Mouse (Mus musculus) CD4-positive, CD25-positive, alpha-beta regulatory T cell, adult 2 months (primary cell): ENCODE results near the gene Fancd2os.

Source experiments
- DNase-seq: peaks from one replicate; pipeline ENCODE4 v3.0.0-alpha.2; 2012; ENCODE audit warnings: low read depth, low spot score

Fancd2os gene

DNA sequence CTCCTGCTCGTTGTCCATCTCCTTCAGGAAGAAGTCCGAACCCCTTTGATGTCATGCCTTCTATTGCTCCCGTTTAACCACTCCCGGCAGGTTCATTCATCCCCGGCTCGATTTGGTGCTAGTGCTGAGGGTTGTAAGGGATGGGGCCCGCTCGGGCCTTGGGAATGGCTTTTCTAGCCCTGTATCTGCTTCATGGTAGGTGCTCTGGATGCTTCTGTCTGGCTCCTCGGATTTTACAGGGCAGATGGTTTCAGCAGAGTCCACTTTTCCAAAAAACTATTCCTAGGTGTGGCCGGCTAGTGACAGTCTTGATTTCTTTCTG is 4.7 kb upstream of the Fancd2os start:
- no peak for DNase-seq

GRCm38 (mm10) chr6:113604432-113605223 is 4.1 kb upstream of the Fancd2os start, which contains the start of gene Brk1:
Gene Brk1 (plus strand): TSS chr6:113604772.
- peak; percentile 94 for DNase-seq

- no peak for DNase-seq
Observed at GRCm38 (mm10) chr6:113603993-113604392, 3.5 kb upstream of the Fancd2os start.

GRCm38 (mm10) chr6:113602821-113603220 is 2.3 kb upstream of the Fancd2os start:
- peak; percentile 8 for DNase-seq

- DNase-seq: no peak
Observed at GRCm38 (mm10) chr6:113599833-113600232, 682 bp downstream of the Fancd2os start.

DNA sequence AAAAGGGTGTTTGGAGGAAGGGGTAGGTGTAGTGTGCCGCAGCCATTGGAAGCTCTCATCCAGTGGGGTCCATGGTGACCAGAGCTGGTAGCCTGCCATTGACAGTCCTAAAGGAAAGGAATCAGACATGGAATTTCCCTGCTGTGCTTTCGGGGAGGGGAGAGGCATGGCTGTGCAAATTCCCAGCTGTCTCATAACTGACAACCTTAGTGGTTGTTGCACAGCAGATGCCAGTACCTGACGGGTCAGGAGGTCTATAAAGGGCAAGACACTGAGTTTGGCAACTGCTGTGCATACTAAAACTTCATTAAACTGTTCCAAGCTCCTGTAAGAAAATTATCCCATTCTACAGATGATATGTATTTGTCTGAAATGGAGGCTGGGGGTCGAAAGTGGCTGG is 2.6 kb downstream of the Fancd2os start:
- DNase-seq: no peak

DNA sequence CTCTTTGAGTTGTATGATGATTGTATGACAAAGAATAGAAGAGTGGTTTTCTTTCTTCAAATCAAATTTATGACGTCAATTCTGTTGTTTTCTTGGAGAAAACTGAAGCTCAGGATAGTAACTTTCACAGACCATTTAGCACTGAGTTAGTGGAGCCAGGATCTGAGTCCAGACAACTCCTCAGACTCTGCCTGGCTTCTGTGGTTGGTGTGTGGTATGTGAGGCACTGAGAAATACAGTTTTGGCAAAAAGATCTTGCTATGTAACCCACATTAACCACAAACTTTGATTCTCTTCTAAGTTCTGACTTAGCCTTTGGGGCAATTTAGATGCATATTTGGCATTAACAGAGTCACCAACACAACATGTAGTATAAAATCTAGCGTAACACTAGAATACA is 7.9 kb downstream of the Fancd2os start:
- DNase-seq: no peak

- DNase-seq: no peak
Observed at GRCm38 (mm10) chr6:113586466-113587183, 13.9 kb downstream of the Fancd2os start.

DNA sequence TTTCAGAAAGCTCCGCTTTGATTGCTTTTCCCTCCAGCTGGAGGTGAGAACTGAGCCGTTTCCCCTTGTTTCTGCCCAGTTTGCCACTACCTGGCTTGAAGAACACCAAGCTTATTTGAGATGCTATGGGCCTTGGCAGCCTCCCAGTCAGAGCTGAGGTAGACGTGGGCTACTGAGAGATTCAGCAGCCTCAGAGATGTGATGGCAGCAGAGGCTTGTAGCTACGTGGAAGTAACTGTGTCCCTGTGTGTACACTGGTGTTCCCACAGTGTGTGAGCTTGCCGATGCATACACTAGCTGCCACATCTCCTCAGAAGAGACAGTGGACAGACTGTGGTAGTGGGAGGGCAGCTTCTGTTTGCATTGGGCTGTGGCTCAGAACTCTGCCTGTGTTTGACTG is 15.4 kb downstream of the Fancd2os start:
- DNase-seq: no peak

DNA sequence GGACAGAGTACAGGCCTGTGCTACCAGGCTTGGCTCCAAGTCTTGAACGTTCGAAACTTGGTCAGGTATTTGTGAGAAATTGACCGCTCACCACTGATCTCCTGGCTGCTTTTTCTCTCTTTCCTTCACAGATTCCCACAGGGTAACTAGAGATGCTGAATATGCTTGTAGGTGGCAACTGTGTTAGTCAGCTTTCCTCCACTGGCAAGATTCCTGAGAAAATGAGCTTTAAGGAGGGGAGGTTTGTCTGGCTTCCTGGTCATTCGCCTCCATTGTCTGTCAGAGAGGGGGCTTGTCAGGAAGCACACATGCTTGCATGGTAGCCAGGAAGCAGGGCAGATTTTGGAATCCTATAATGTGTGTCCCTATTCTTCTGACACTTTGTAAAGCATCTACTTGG is 17.5 kb downstream of the Fancd2os start:
- DNase-seq: no peak

DNA sequence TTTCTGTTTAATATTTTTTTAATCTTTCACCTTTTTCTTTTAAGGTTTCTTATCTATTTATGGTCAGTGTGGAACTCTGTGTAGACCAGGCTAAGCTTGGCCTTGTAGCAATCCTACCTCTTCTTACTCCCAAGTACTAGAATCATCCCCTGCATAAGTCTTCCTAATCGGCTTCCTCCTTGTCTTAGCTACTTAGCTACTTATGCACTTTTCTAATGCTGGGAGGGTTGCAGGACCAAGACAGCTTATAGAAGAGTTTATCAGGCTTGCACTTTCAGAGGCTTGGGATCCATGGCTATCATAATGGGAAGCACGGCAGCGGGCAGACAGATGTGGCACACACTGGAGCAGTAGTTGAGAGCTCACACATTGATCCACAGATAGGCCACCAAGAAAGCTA is 21.2 kb downstream of the Fancd2os start:
- no peak for DNase-seq

DNA sequence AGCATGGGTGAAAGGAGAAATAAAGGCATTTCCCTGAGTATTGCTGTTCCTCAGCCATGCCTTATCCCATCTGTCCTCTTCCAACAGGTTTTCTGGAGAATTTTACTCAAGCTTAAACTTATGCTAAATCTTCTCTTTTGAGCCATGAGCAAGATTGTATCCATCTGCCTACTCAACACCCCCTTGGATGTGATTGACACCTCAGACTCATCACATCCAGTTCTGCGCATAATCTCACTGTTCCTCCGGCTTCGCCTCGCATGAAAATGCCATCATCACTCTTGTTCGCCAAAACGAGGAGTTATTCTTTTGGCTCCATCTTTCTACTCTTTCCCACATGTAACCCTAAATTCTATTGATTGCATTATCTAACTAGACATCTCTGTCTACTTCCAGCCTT is 24.5 kb downstream of the Fancd2os start:
- no peak for DNase-seq

DNA sequence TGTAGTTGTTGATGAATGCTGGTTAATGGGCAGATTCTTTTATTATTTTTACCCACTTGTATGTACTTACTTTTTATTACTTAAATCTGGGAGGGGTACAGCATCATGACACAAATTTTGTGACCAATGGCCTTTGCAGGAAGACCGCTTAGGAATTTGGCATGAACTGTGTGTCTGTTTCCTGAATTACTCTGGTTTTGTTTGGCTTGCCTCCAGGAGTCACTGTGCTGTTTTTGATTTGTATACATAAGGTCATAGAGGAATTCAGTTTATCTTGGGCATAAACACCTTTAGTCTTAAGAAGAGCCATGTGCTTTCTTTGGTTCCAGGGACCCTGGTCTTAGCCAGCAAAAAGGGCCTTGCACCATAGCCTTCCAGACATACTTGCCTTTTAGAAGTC is 36.0 kb downstream of the Fancd2os start:
- DNase-seq: no peak

DNA sequence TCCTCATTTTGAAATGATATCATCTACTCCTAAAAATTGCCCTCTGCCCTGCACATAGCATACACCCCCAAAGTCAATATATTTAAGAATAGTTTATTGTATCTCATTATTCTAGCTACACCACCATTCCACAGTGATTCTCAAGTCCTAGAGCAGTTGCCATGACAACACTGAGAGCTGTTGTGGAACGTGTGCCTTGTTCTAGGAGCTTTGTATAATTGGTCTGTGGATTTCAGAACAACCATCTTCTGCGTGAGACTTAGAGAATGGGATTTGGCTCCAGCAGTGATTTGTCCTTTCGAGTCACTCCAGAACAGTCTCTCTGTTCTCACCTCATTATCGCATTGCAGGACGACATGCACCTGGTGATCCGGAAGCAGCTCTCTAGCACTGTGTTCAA is 40.8 kb downstream of the Fancd2os start:
- no peak for DNase-seq
